Mouse (Mus musculus): Measurements from ENCODE around the gene Pdia3.
"Not testable (repeated sequence)": the region's sequence is repeated elsewhere in the genome, so short reads cannot be mapped to it uniquely, and the experiment has no call there.

Gene Pdia3

GRCm38 (mm10) chr2:121413387-121414042 is at the start of gene Pdia3, which contains the start of gene Catsper2:
Gene Pdia3 (plus strand): TSS chr2:121413775.
Gene Catsper2 (minus strand): TSS chr2:121413792.
- DNase-seq (ENCODE audit: low read depth, low spot score): peak; percentile 95

- no peak for DNase-seq (ENCODE audit: low read depth, low spot score)
Measured at GRCm38 (mm10) chr2:121368831-121369230, 44.7 kb upstream of the Pdia3 start.

DNA sequence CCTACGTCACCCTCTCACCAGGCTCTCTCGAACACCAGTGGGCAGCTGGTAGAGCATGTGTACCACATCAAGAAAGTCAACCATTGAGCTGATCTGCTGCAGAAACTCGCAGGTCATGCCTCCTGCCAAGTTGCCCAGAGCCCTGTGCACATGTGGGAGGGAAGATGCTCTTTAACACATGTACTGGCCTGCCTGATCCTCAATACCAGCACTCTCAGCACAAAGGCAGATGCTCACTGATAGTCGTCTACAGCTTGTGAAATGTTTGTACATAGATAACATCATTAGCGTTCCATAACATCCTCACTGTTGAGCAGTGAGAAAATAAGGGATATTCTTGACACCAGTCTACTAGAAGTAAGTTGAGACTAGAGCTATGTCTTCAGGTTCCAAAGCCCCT is 42.7 kb upstream of the Pdia3 start:
- DNase-seq (ENCODE audit: low read depth, low spot score): no peak

DNA sequence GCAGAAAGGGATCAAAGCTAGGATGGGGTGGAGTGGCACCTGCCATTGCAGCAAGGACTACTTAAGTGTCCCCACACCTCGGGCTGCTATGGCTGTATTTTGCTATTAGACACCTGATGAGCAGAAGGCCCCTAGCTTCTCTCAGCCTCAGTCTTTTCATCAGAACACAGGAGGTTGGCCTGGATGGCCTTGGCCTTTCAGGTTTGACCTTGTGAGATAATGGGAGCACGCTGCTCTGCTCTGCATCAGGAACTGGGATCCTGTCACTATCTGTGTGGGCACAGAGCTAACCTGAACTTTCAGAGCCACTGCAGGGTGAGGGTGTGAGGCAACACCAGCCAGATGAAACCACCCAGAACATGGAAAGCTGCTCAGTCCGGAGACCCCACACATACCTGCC is 41.3 kb upstream of the Pdia3 start:
- peak; percentile 19 for DNase-seq (ENCODE audit: low read depth, low spot score)

DNA sequence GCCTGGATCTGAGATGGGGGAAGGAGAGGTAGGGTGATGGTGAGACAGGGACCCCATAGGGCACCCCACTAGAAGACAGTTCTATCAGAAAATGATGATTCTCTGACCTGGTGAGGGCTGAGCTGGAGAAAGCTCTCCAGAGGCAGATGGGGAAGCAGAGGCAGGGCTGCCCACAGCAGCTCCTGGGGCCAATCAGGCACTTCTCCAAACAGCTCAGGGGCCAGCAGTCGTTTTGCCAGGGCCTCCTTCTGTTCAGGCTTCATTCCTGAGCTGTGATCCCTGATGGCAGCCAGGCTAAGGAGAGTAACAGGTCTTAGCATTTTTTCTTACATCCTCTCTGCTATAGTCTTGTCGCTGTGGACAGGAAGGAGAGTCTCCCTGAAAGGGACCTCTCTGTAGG is 38.8 kb upstream of the Pdia3 start:
- no peak for DNase-seq (ENCODE audit: low read depth, low spot score)

DNA sequence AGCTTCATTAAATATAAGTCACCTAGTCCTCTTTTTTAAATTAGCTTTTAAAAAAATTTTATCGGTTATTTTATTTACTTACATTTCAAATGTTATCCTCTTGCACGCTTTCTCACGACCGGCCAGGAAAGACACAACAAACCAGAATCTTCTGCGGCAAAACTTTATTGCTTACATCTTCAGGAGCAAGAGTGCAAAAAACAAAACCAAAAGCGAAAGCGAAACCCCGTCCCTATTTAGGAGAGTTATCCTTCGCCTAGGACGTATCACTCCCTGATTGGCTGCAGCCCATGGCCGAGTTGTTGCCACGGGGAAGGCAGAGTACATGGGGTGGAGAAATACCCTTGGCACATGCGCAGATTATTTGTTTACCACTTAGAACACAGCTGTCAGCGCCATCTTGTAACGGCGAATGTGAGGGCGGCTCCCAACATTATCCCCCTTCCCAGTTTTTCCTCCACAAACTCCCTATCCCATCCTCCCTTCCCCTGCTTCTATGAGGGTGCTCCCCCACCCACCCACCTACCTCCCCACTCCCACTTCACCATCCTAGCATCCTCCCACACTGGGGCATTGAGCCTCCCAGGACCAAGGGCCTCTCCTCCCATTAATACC is 26.5 kb upstream of the Pdia3 start, which contains the start of gene Strc:
Strc (minus strand) TSS at position 208 of the 615 bp plus-strand sequence.
- not testable (repeated sequence) for DNase-seq (ENCODE audit: low read depth, low spot score)

DNA sequence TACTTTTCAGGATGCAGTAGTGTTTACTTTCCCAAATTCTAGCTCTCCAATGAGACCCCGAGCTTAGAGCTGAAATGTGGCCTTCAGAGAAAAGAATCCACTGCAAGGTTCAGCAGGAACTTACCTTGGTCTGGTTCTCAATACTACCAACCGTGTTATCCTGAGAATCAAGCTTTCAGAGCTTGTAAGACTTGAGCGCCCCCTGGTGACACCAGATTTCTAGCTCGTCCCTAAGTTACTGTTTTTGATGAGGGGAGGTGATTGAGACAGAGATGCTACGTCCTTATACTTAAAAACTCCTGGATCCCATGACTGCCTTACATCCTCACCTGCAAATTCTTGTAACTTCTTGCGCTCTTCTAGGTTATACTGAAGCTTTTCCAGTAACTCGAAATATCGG is 17.0 kb upstream of the Pdia3 start:
- peak; percentile 82 for DNase-seq (ENCODE audit: low read depth, low spot score)

- DNase-seq (ENCODE audit: low read depth, low spot score): no peak
Measured at GRCm38 (mm10) chr2:121403296-121403695, 10.3 kb upstream of the Pdia3 start.

- peak; percentile 82 for DNase-seq (ENCODE audit: low read depth, low spot score)
Measured at GRCm38 (mm10) chr2:121408160-121408559, 5.4 kb upstream of the Pdia3 start.

DNA sequence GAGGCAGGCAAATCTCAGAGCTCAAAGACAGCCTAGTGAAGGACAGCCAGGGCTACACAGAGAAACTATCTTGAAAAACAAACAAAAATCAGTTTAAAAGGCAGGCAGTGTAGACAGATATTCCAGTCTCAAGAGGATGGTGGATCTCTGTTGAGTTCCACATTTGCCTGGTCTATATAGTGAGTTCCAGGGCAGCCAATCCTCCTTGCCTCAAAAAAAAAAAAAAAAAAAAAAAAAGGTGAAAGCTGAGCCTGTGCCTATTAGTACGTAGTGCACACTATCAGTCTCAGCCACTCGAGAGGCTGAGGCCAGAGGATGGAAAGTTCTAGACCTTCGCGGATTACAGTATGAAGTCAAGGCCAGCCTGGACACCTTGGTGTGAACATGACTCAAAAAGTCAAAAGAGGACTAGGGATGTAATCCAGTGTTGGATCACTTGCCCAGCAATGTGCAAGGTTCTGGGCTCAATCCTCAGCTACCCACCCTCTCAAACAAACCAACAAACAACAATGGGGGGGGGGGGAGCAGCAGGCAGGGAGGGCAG is 660 bp upstream of the Pdia3 start:
- no peak for DNase-seq (ENCODE audit: low read depth, low spot score)

DNA sequence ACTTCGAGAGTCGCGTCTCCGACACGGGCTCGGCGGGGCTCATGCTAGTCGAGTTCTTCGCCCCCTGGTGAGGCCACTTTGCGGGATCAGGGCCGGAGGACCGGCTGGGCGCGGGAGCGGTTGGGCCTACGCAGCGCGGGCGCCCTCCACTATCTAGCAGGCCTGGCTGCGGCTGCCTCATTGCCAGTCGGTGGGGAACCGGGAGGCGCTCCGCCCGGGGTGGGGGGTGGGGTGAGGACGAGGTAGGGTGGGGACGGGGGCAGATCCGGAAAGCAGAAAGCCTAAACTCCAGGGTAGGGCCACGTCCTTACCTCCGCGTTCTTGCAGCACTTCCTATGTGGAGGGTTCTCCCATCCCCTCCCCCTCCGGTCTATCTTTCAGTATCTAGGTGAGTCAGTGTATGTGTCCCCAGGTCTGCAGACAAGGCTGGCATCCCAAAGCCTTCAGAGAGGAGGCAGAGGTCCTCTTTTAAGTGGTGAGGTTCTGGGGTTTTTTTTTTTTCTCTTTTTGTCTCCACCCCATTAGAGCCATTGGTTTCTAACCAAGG is 637 bp downstream of the Pdia3 start:
- peak; percentile 87 for DNase-seq (ENCODE audit: low read depth, low spot score)

GRCm38 (mm10) chr2:121415103-121415502 is 1.5 kb downstream of the Pdia3 start:
- DNase-seq (ENCODE audit: low read depth, low spot score): no peak

GRCm38 (mm10) chr2:121415591-121415990 is 2.0 kb downstream of the Pdia3 start:
- no peak for DNase-seq (ENCODE audit: low read depth, low spot score)

GRCm38 (mm10) chr2:121416356-121416755 is 2.8 kb downstream of the Pdia3 start:
- no peak for DNase-seq (ENCODE audit: low read depth, low spot score)

DNA sequence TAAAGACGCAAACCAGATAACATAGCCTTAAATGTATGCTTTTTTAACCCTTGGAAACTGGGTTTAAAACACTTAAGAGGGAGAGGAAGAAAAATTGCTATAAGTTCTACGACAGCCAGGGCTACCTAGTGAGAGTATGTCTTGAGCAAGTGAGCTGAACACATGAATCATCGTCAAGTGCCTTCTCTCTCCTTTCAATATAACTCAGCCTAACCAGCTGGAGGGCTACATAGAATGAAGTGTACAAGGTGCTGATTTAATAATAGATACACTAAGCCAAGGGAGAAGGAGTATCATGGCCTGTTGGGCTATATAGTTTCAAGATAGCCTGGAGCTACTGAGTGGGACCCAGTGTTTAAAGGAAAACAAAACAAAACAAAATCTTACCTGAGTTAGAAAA is 4.9 kb downstream of the Pdia3 start:
- DNase-seq (ENCODE audit: low read depth, low spot score): no peak

GRCm38 (mm10) chr2:121423166-121423565 is 9.6 kb downstream of the Pdia3 start:
- no peak for DNase-seq (ENCODE audit: low read depth, low spot score)

DNA sequence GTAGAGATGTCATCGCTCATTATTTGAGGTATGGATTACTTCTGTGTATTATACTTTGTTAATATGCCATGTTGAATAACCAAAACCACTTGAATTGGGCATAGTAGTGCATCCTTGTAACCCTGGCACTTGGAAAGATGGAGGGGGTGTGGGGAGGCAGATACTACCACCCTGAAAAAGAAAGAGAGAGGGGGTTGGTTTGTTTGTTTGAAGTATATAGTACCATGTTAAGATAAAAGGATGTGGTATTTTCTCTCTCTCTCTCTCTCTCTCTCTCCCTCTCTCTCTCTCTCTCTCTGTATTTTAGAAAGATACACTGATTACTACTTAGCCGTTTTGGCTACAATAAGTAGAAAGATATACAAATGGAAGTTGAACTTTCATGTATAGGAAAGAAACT is 12.3 kb downstream of the Pdia3 start:
- DNase-seq (ENCODE audit: low read depth, low spot score): no peak

- DNase-seq (ENCODE audit: low read depth, low spot score): peak; percentile 60
Measured at GRCm38 (mm10) chr2:121434854-121435253, 21.3 kb downstream of the Pdia3 start.

- DNase-seq (ENCODE audit: low read depth, low spot score): no peak
Measured at GRCm38 (mm10) chr2:121439746-121440145, 26.2 kb downstream of the Pdia3 start.

DNA sequence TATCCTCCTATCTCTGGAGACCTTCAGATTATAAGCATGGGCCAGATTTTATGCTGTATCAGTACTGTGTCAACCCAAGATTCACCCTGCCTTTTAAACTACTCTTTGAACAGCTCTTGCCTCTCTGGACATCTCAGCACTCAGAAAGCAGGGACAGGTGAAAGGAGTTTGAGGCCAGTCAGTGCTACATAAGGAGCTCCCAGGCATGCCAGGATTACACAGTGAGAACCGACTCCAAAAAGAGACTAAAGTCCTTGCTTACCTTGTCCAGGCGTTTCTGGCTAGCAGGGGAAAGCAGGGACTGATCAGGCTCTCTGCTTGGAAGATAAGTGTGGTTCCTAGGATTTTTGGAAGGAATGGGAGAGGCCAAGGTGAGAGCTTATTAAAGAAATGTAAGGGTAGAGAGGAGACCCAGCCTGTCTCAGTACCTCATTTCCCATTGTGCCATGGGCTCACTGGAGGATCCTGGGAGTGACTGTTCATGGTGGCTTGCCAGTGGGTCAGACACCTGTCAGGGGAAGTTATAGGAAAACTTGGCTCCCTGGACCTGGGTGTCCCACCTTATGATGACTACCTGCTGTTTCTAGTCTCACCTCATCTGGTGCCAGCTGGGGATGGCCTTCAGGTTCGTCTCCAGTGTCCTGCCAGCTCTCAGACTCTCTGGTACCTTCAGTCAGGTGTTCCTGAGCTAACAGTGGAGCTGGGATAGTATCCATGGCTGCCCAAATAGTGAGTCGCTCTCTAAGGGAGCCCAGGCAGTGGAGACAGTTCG is 27.4 kb downstream of the Pdia3 start:
- no peak for DNase-seq (ENCODE audit: low read depth, low spot score)

GRCm38 (mm10) chr2:121441800-121442199 is 28.2 kb downstream of the Pdia3 start:
- DNase-seq (ENCODE audit: low read depth, low spot score): peak; percentile 29
